Mouse (Mus musculus) cerebellum, adult 2 months (tissue): ENCODE data around the gene Cdk5r1.

Source experiments
- CTCF ChIP-seq: fragments of 200-500 bp; IDR thresholded peaks from 2 replicates; pipeline ENCODE4 v1.5.1; 2011; ENCODE audit warnings: low read depth, mild to moderate bottlenecking, control low read depth, low read length, moderate library complexity, borderline replicate concordance; ENCODE audit not compliant: insufficient read depth
- POLR2A ChIP-seq: fragments of 200-500 bp; IDR thresholded peaks from 2 replicates; pipeline ENCODE4 v1.6.1; 2011; ENCODE audit warnings: low read length, control low read depth, borderline replicate concordance; ENCODE audit not compliant: insufficient read depth

- TF ChIP-seq POLR2A: no peak
- no peak for TF ChIP-seq CTCF
Observed at GRCm38 (mm10) chr11:80503281-80503680, 26.5 kb downstream of the Cdk5r1 start.
